Mouse (Mus musculus) forebrain, embryonic 16.5 days (tissue): Measurements from ENCODE around the gene Cenpa. TPM values are rescaled to one million over a fixed set of nuclear protein-coding genes. Genes with fewer than 3 reads are reported as not detected.
A peak's percentile ranks its signal among the peaks of the same experiment; 100 is the strongest.

Source experiments
- ATAC-seq: fragments of 200-750 bp; cut with Nextera tagmentation; 2 replicates; pipeline ENCODE4 v1.8.0; 2017; ENCODE audit warnings: mild to moderate bottlenecking, moderate library complexity
- H3K27ac ChIP-seq: fragments of 300-500 bp; sonication (generic); 2 replicates; pipeline ENCODE4 v1.5.1; 2014; ENCODE audit warnings: low read length, control low read depth
- H3K27me3 ChIP-seq: fragments of 300-500 bp; sonication (generic); replicated peaks from 2 replicates; pipeline ENCODE4 v1.6.1; 2014; ENCODE audit warnings: low read length; ENCODE audit not compliant: control insufficient read depth, insufficient read depth
- H3K36me3 ChIP-seq: fragments of 300-500 bp; sonication (generic); 2 replicates; pipeline ENCODE4 v1.6.1; 2014; ENCODE audit not compliant: control insufficient read depth, insufficient read depth
- H3K4me1 ChIP-seq: fragments of 300-500 bp; sonication (generic); replicated peaks from 2 replicates; pipeline ENCODE4 v1.6.1; 2014; ENCODE audit warnings: low read length; ENCODE audit not compliant: control insufficient read depth, insufficient read depth
- H3K4me2 ChIP-seq: fragments of 300-500 bp; sonication (generic); 2 replicates; pipeline ENCODE4 v1.6.1; 2014; ENCODE audit warnings: mild to moderate bottlenecking, low read length, control low read depth
- H3K4me3 ChIP-seq: fragments of 300-500 bp; sonication (generic); replicated peaks from 2 replicates; pipeline ENCODE4 v1.5.1; 2014; ENCODE audit warnings: mild to moderate bottlenecking, low read length, control low read depth
- H3K9ac ChIP-seq: fragments of 300-500 bp; sonication (generic); replicated peaks from 2 replicates; pipeline ENCODE4 v1.6.1; 2014; ENCODE audit warnings: low read depth, low read length, control low read depth
- H3K9me3 ChIP-seq: fragments of 300-500 bp; sonication (generic); 2 replicates; pipeline ENCODE4 v1.6.1; 2016; ENCODE audit warnings: low read length; ENCODE audit not compliant: control insufficient read depth
- WGBS: fragments of 180-500 bp; shearing (Covaris S2); extraction: QIAGEN DNeasy Blood & Tissue Kit; methylation state at CpG from one replicate; pipeline ENCODE4 v1.1.7; 2014; 5-methylcytosine and 5-hydroxymethylcytosine counted together
- polyA plus RNA-seq: library from polyadenylated mRNA; unstranded; fragments of >200 nt; fragmentation: Nextera tagmentation; extraction: Ambion mirVana; gene quantifications from 2 replicates; pipeline ENCODE4 v1.2.1, GENCODE M21; 2015

Gene Cenpa
- polyA plus RNA-seq, 1 experiment from 2014 or later: 95.3 TPM

DNA sequence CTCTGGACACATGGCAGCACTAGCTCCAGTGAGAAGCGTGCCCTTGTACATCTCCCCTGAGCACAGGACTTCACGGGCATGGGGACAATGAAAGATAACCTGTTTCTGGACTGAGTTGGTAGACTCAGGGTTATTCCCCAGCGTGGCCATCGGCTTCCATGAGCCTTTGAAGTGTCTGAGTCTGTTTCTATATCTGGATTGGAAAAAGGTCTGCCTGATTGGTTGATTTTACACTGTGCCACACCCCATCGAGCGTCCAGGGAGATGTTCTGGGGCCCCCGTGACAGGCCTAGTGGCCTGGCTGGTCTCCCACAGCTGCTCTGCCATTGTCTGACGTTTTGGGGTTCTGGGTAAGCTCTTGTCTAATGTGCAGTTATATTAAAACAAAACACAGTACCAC, 11.5 kb upstream of the Cenpa start:
- H3K27me3 ChIP-seq: no peaks in the 10 kb centered on the region
- no peaks in the 10 kb centered on the region for H3K4me1 ChIP-seq
- peaks cover 10% of the 10 kb centered on the region for H3K36me3 ChIP-seq
- H3K9ac ChIP-seq: no peak overlapping the region
- ATAC-seq: no peak
- H3K4me3 ChIP-seq: no peak overlapping the region
- no peaks in the 10 kb centered on the region for H3K9me3 ChIP-seq
- H3K27ac ChIP-seq: no peak overlapping the region
- no peak overlapping the region for H3K4me2 ChIP-seq
- WGBS: 83% methylated on average over 8 of the region's 8 CpGs

DNA sequence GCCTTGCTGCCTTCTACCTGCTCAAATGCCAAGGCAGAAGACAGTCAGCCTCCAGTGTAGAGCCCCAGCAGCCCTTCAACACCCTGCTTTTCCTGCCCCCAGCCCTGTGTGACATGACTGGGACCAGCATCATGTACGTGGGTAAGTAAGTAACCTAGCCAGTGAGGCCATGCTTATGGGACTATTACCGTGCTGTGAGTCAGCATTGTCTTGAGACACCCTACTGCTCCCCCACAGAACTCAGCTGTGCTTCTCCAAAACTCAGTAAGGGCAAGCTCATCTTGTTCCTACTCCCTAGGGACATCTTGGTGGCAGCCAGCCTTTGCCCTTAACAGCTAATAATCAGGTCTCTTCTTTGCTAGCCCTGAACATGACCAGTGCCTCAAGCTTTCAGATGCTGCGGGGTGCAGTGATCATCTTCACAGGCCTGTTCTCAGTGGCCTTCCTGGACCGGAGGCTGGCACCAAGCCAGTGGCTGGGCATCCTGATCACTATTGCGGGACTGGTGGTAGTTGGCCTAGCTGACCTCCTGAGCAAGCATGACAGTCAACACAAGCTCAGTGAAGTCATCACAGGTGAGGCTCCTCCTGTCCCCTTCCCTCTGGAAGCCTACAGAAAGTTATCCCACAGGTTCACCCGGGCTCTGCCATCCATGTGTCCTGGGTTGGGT, 10.9 kb upstream of the Cenpa start:
- Histone ChIP-seq H3K9ac (no peak overlapping the region), H3K36me3 (peaks cover 10% of the 10 kb centered on the region)

GRCm38 (mm10) chr5:30659042-30659441, 7.5 kb upstream of the Cenpa start:
- Histone ChIP-seq H3K27ac (no peak overlapping the region), H3K27me3 (no peaks in the 10 kb centered on the region), H3K9me3 (no peaks in the 10 kb centered on the region), H3K9ac (no peak overlapping the region), H3K4me1 (no peaks in the 10 kb centered on the region), H3K36me3 (peaks cover 8% of the 10 kb centered on the region), H3K4me2 (no peak overlapping the region), H3K4me3 (no peak overlapping the region)
- ATAC-seq: no peak
- 79% methylated on average over 4 of the region's 4 CpGs for WGBS

More for the DNA sequence above, 10.9 kb upstream of the Cenpa start:
- H3K4me1 ChIP-seq: no peaks in the 10 kb centered on the region
- H3K4me2 ChIP-seq: no peak overlapping the region
- no peak for ATAC-seq
- H3K27me3 ChIP-seq: no peaks in the 10 kb centered on the region
- no peaks in the 10 kb centered on the region for H3K9me3 ChIP-seq
- H3K27ac ChIP-seq: no peak overlapping the region
- H3K4me3 ChIP-seq: no peak overlapping the region
- WGBS: 90% methylated on average over 6 of the region's 6 CpGs

GRCm38 (mm10) chr5:30660278-30660677, 6.3 kb upstream of the Cenpa start:
- no peak overlapping the region for H3K4me3 ChIP-seq
- H3K27ac ChIP-seq: no peak overlapping the region
- H3K9me3 ChIP-seq: no peaks in the 10 kb centered on the region
- no peak overlapping the region for H3K4me2 ChIP-seq
- H3K36me3 ChIP-seq: peaks cover 8% of the 10 kb centered on the region
- H3K27me3 ChIP-seq: no peaks in the 10 kb centered on the region
- no peak overlapping the region for H3K9ac ChIP-seq
- no peak for ATAC-seq
- H3K4me1 ChIP-seq: no peaks in the 10 kb centered on the region
- 79% methylated on average over 1 of the region's 1 CpGs for WGBS

- no peak overlapping the region for H3K27ac ChIP-seq
- H3K4me1 ChIP-seq: no peaks in the 10 kb centered on the region; the same call in 1 of the 2 replicates
- H3K4me2 ChIP-seq: no peak overlapping the region
- H3K9me3 ChIP-seq: no peaks in the 10 kb centered on the region
- no peak for ATAC-seq
- H3K9ac ChIP-seq: no peak overlapping the region
- H3K27me3 ChIP-seq: no peaks in the 10 kb centered on the region
- peaks cover 3% of the 10 kb centered on the region; the same call in 1 of the 2 replicates for H3K36me3 ChIP-seq
- H3K4me3 ChIP-seq: no peak overlapping the region
- WGBS: 96% methylated on average over 5 of the region's 5 CpGs
These were observed 5.8 kb upstream of the Cenpa start for GRCm38 (mm10) chr5:30660813-30661212.

DNA sequence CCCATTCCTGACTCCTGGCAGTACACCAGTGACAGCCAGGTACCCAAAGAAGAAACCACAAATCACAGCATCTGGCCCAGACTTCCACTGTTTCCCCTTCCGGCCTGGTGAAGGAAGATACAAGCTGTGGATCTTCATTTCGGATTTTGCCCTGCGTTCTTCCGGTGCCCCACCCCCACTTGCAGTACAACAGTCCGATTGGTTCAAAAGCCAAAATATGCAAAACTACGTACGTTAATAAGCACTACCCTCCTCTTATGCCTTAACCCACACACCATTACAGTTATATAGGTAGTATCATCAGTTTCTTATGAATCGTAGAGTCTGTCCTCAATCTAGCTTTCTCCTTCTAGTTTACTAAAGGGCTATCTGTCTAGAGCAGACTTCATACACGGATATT, 1.2 kb upstream of the Cenpa start:
- Histone ChIP-seq H3K27ac (no peak overlapping the region), H3K9ac (no peak overlapping the region), H3K4me1 (peaks cover 19% of the 10 kb centered on the region), H3K36me3 (no peaks in the 10 kb centered on the region), H3K4me2 (no peak overlapping the region), H3K27me3 (no peaks in the 10 kb centered on the region), H3K4me3 (no peak overlapping the region), H3K9me3 (no peaks in the 10 kb centered on the region)
- ATAC-seq: no peak
- WGBS: 90% methylated on average over 9 of the region's 9 CpGs

DNA sequence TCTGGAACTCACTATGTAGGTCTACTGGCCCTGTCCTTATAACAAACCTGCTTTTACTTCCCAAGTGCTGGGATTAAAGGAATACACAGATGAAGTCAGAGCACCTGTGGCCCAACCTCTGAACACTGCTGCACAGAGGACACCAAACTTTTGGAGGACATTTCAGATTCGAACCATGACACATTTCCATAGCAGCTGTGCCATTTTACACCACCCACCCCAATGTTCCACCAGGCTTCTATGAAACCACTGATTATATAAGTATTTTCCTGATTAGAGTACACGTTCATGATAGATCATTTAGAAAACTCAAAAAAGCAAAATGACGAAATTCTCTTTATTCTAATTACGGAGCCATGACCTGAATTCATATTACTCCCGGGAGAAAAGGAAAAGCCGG, 609 bp upstream of the Cenpa start:
- no peak for ATAC-seq
- no peak overlapping the region for H3K27ac ChIP-seq
- H3K9me3 ChIP-seq: no peaks in the 10 kb centered on the region
- H3K4me2 ChIP-seq: peak overlapping the region; percentile 78
- H3K4me3 ChIP-seq: peak overlapping the region; percentile 69
- H3K36me3 ChIP-seq: no peaks in the 10 kb centered on the region
- peaks cover 19% of the 10 kb centered on the region for H3K4me1 ChIP-seq
- no peaks in the 10 kb centered on the region for H3K27me3 ChIP-seq
- H3K9ac ChIP-seq: peak overlapping the region; percentile 55
- WGBS: 55% methylated on average over 6 of the region's 6 CpGs

- Histone ChIP-seq H3K27ac (no peak overlapping the region), H3K9me3 (no peaks in the 10 kb centered on the region), H3K36me3 (no peaks in the 10 kb centered on the region), H3K4me2 (peak overlapping the region; percentile 83), H3K27me3 (no peaks in the 10 kb centered on the region), H3K9ac (peak overlapping the region; percentile 67), H3K4me1 (peaks cover 19% of the 10 kb centered on the region), H3K4me3 (peak overlapping the region; percentile 69)
- WGBS: under 1% methylated on average over 13 of the region's 13 CpGs
- ATAC-seq: no peak
These were observed 638 bp downstream of the Cenpa start for GRCm38 (mm10) chr5:30667215-30667614.

DNA sequence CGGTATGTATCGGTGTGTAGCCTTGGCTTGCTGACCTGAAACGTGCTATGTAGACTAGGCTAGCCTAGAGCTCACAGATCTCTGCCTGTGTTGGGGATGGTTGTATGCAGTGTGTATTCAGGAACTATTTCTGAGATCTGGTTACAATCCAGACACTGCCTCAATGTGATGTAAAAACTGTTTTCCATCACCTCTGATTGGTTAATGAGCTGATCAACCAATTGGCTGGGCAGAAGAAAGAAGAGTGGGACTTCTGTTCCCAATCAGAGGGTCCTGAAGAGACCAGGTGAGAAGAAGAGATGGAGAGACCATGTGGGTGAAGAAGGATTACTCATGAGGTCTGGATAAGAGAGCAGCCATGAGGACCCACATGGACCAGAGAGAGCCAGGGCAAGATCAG, 1.1 kb downstream of the Cenpa start:
- H3K4me1 ChIP-seq: peaks cover 19% of the 10 kb centered on the region
- no peak for ATAC-seq
- no peak overlapping the region for H3K27ac ChIP-seq
- H3K27me3 ChIP-seq: no peaks in the 10 kb centered on the region
- no peaks in the 10 kb centered on the region for H3K9me3 ChIP-seq
- H3K36me3 ChIP-seq: no peaks in the 10 kb centered on the region
- peak overlapping the region; percentile 83 for H3K4me2 ChIP-seq
- peak overlapping the region; percentile 67 for H3K9ac ChIP-seq
- WGBS: 3% methylated on average over 3 of the region's 3 CpGs
- peak overlapping the region; percentile 69 for H3K4me3 ChIP-seq
